Mouse (Mus musculus) MEL (cell line): ENCODE measurements at regions not wholly inside any gene's neighbourhood (a gene's known extent, or its start where the extent isn't known, plus 50 kb on each side); places are given as distances from the start of the nearest gene placed in this dataset.
A peak's percentile ranks its signal among the peaks of the same experiment; 100 is the strongest.

Experiments
- DNase-seq: peaks from one replicate; pipeline ENCODE4 v3.0.0; 2011; ENCODE audit warnings: low read depth, low spot score
- H3K27ac ChIP-seq: 2 replicates; pipeline ENCODE4 v1.5.1; 2012; ENCODE audit warnings: low read depth, mild to moderate bottlenecking, control low read depth, low read length, moderate library complexity; ENCODE audit not compliant: control insufficient read depth
- H3K27me3 ChIP-seq, 2 experiments: fragments of 150-350 bp in 1 of 2; sonication (generic) in 1 of 2; 2 replicates each; pipeline ENCODE4 v1.6.1; 2012; ENCODE audit warnings: low read length in 2 of 2, mild to moderate bottlenecking in 2 of 2, improper control_type of control experiment in 1 of 2, moderate library complexity in 1 of 2; ENCODE audit not compliant: insufficient read depth in 2 of 2, control insufficient read depth in 1 of 2
- H3K36me3 ChIP-seq, 2 experiments: 2 replicates each; pipeline ENCODE4 v1.6.1; 2012 to 2014; ENCODE audit warnings: low read length in 2 of 2, improper control_type of control experiment in 1 of 2, inconsistent platforms in 1 of 2, mild to moderate bottlenecking in 1 of 2; ENCODE audit not compliant: insufficient read depth in 2 of 2, control insufficient read depth in 1 of 2
- H3K4me1 ChIP-seq, 2 experiments: fragments of 150-350 bp in 1 of 2; sonication (generic) in 1 of 2; 2 replicates each; pipeline ENCODE4 v1.6.1; 2012; ENCODE audit warnings: low read length in 2 of 2, improper control_type of control experiment in 1 of 2, mild to moderate bottlenecking in 1 of 2; ENCODE audit not compliant: insufficient read depth in 2 of 2, control insufficient read depth in 1 of 2
- H3K4me3 ChIP-seq, 2 experiments: fragments of 150-350 bp in 1 of 2; sonication (generic) in 1 of 2; 2 replicates each; pipeline ENCODE4 v1.5.1; 2012; ENCODE audit warnings: low read depth in 2 of 2, low read length in 2 of 2, mild to moderate bottlenecking in 2 of 2, moderate library complexity in 2 of 2, control low read depth in 1 of 2, improper control_type of control experiment in 1 of 2; ENCODE audit not compliant: control insufficient read depth in 1 of 2, insufficient read depth in 1 of 2
- H3K79me2 ChIP-seq: 2 replicates; pipeline ENCODE4 v1.6.1; 2012; ENCODE audit warnings: mild to moderate bottlenecking, low read length, moderate library complexity; ENCODE audit not compliant: control insufficient read depth, poor library complexity, insufficient read depth
- H3K9ac ChIP-seq: 2 replicates; pipeline ENCODE4 v1.6.1; 2012; ENCODE audit warnings: low read depth, mild to moderate bottlenecking, control low read depth, low read length, moderate library complexity; ENCODE audit not compliant: control insufficient read depth, poor library complexity, severe bottlenecking
- H3K9me3 ChIP-seq: fragments of 150-350 bp; sonication (generic); replicated peaks from 2 replicates; pipeline ENCODE4 v1.6.1; 2012; ENCODE audit warnings: mild to moderate bottlenecking, low read length, improper control_type of control experiment, moderate library complexity; ENCODE audit not compliant: insufficient read depth
- ELF1 ChIP-seq: IDR thresholded peaks from 2 replicates; pipeline ENCODE4 v1.6.1; 2014; ENCODE audit warnings: low read depth, mild to moderate bottlenecking, inconsistent platforms, low read length, improper control_type of control experiment, moderate library complexity
- EP300 ChIP-seq, 2 experiments: IDR thresholded peaks; 2 replicates each; pipeline ENCODE4 v1.6.1; 2011; ENCODE audit warnings: improper control_type of control experiment in 2 of 2, low read length in 2 of 2, low read depth in 1 of 2, mild to moderate bottlenecking in 1 of 2
- ETS1 ChIP-seq: IDR thresholded peaks from 2 replicates; pipeline ENCODE4 v1.6.1; 2012; ENCODE audit warnings: low read depth, mild to moderate bottlenecking, inconsistent platforms, low read length, improper control_type of control experiment, moderate library complexity
- GATA1 ChIP-seq: IDR thresholded peaks from 2 replicates; pipeline ENCODE4 v1.6.1; 2011; ENCODE audit warnings: low read depth, low read length, improper control_type of control experiment
- HCFC1 ChIP-seq: IDR thresholded peaks from 2 replicates; pipeline ENCODE4 v1.6.1; 2012; ENCODE audit warnings: low read depth, mild to moderate bottlenecking, inconsistent platforms, low read length, improper control_type of control experiment, moderate library complexity
- JUND ChIP-seq: IDR thresholded peaks from 2 replicates; pipeline ENCODE4 v1.6.1; 2011; ENCODE audit warnings: low read depth, mild to moderate bottlenecking, improper control_type of control experiment, low read length
- MAFK ChIP-seq: IDR thresholded peaks from 2 replicates; pipeline ENCODE4 v1.6.1; 2011; ENCODE audit warnings: low read depth, mild to moderate bottlenecking, low read length, improper control_type of control experiment, borderline replicate concordance
- MAX ChIP-seq: IDR thresholded peaks from 2 replicates; pipeline ENCODE4 v1.6.1; 2011; ENCODE audit warnings: low read length, improper control_type of control experiment
- MEF2A ChIP-seq: IDR thresholded peaks from 2 replicates; pipeline ENCODE4 v1.6.1; 2014; ENCODE audit warnings: low read depth, mild to moderate bottlenecking, inconsistent platforms, low read length, improper control_type of control experiment; ENCODE audit not compliant: poor library complexity, insufficient replicate concordance, severe bottlenecking; ENCODE audit errors: extremely low read depth
- MXI1 ChIP-seq: IDR thresholded peaks from 2 replicates; pipeline ENCODE4 v1.6.1; 2011; ENCODE audit warnings: mild to moderate bottlenecking, low read depth, low read length, improper control_type of control experiment
- MYC ChIP-seq: IDR thresholded peaks from 2 replicates; pipeline ENCODE4 v1.6.1; 2011; ENCODE audit warnings: low read depth, mild to moderate bottlenecking, low read length, improper control_type of control experiment, moderate library complexity
- POLR2A ChIP-seq, 2 experiments: IDR thresholded peaks; 2 replicates each; pipeline ENCODE4 v1.6.1; 2011 to 2012; ENCODE audit warnings: low read length in 2 of 2, mild to moderate bottlenecking in 2 of 2, control low read depth in 1 of 2, improper control_type of control experiment in 1 of 2, low read depth in 1 of 2, moderate library complexity in 1 of 2; ENCODE audit not compliant: control insufficient read depth in 1 of 2, insufficient read depth in 1 of 2, poor library complexity in 1 of 2
- POLR2AphosphoS2 ChIP-seq: IDR thresholded peaks from 2 replicates; pipeline ENCODE4 v1.6.1; 2011; ENCODE audit warnings: low read length, improper control_type of control experiment
- RAD21 ChIP-seq: IDR thresholded peaks from 2 replicates; pipeline ENCODE4 v1.6.1; 2011; ENCODE audit warnings: mild to moderate bottlenecking, low read depth, low read length, improper control_type of control experiment
- RCOR1 ChIP-seq: IDR thresholded peaks from 2 replicates; pipeline ENCODE4 v1.6.1; 2012; ENCODE audit warnings: low read depth, mild to moderate bottlenecking, inconsistent platforms, low read length, improper control_type of control experiment
- TAL1 ChIP-seq: IDR thresholded peaks from 2 replicates; pipeline ENCODE4 v1.6.1; 2012; ENCODE audit warnings: mild to moderate bottlenecking, inconsistent platforms, low read length, moderate library complexity, mixed read lengths
- TCF12 ChIP-seq: IDR thresholded peaks from 2 replicates; pipeline ENCODE4 v1.6.1; 2014; ENCODE audit warnings: low read depth, mild to moderate bottlenecking, inconsistent platforms, low read length, improper control_type of control experiment, moderate library complexity
- UBTF ChIP-seq: IDR thresholded peaks from 2 replicates; pipeline ENCODE4 v1.6.1; 2012; ENCODE audit warnings: low read depth, mild to moderate bottlenecking, inconsistent platforms, low read length, improper control_type of control experiment, moderate library complexity, borderline replicate concordance; ENCODE audit not compliant: insufficient read depth
- ZKSCAN1 ChIP-seq: IDR thresholded peaks from 2 replicates; pipeline ENCODE4 v1.6.1; 2012; ENCODE audit warnings: low read depth, mild to moderate bottlenecking, inconsistent platforms, low read length, improper control_type of control experiment, moderate library complexity
- ZNF384 ChIP-seq: IDR thresholded peaks from 2 replicates; pipeline ENCODE4 v1.6.1; 2012; ENCODE audit warnings: low read depth, mild to moderate bottlenecking, inconsistent platforms, low read length, improper control_type of control experiment

GRCm38 (mm10) chr2:133455484-133456170 lies 96.3 kb upstream of the Bmp2 start:
- H3K79me2 ChIP-seq = no peaks in the 10 kb centered on the region
- peaks cover 11 to 25% of the 10 kb centered on the region in 2 experiments for H3K4me1 ChIP-seq
- H3K27ac ChIP-seq = no peak overlapping the region
- no peaks in the 10 kb centered on the region for H3K9me3 ChIP-seq
- H3K9ac ChIP-seq = no peak overlapping the region
- H3K4me3 ChIP-seq = no peak overlapping the region
- TF ChIP-seq MYC (no peak), TAL1 (no peak), JUND (no peak), RCOR1 (no peak), MAFK (no peak), POLR2A (IDR thresholded peaks at IDR 0.05; ENCODE audit: control insufficient read depth in 1 of 2, insufficient read depth in 1 of 2, low read depth in 1 of 2, low read length in 2 of 2, poor library complexity in 1 of 2) (no peak), EP300 (IDR thresholded peaks at IDR 0.05; ENCODE audit: low read depth in 1 of 2, low read length in 2 of 2) (no peak), HCFC1 (no peak), ZKSCAN1 (no peak), MEF2A (no peak), MXI1 (no peak), UBTF (no peak), RAD21 (no peak)
- DNase-seq = no peak
- peaks cover 0 to 31% of the 10 kb centered on the region in 2 experiments; a peak in 2 of 4 replicates for H3K36me3 ChIP-seq
- no peaks in the 10 kb centered on the region for H3K27me3 ChIP-seq

- Histone ChIP-seq H3K4me1 (peaks cover 11 to 25% of the 10 kb centered on the region in 2 experiments), H3K79me2 (no peaks in the 10 kb centered on the region), H3K4me3 (no peak overlapping the region), H3K9me3 (no peaks in the 10 kb centered on the region), H3K27me3 (no peaks in the 10 kb centered on the region), H3K27ac (no peak overlapping the region), H3K36me3 (peaks cover 0 to 31% of the 10 kb centered on the region in 2 experiments; a peak in 2 of 4 replicates), H3K9ac (no peak overlapping the region)
- DNase-seq = peak; percentile 58
- TF ChIP-seq RCOR1 (peak; percentile 89), POLR2AphosphoS2 (no peak), TAL1 (peak; percentile 75), TCF12 (peak; percentile 71), MAX (0 out of 2 replicates have a peak, but pooled peaks have one; percentile 36), ETS1 (peak; percentile 34; the same call in 1 of the 2 replicates), GATA1 (peak; percentile 72), HCFC1 (no peak), EP300 (IDR thresholded peaks at IDR 0.05; ENCODE audit: low read depth in 1 of 2, low read length in 2 of 2) (peak; percentile 81 to 88), ZNF384 (peak; percentile 84), ELF1 (no peak), MYC (peak; percentile 84)
Measured at GRCm38 (mm10) chr2:133456785-133457184, 95.2 kb upstream of the Bmp2 start.
